Mouse (Mus musculus) liver, adult 2 months (tissue): ENCODE results near the gene Unc119b.

ENCODE experiments used
- CTCF ChIP-seq: fragments of 200-500 bp; IDR thresholded peaks from 2 replicates; pipeline ENCODE4 v1.5.1; 2011; ENCODE audit warnings: low read depth, low read length, control low read depth
- POLR2A ChIP-seq: fragments of 200-500 bp; IDR thresholded peaks from 2 replicates; pipeline ENCODE4 v1.6.1; 2011; ENCODE audit warnings: low read length, control low read depth; ENCODE audit not compliant: insufficient read depth; ENCODE audit errors: extremely low read depth

GRCm38 (mm10) chr5:115156933-115157589 lies 22.3 kb upstream of the Unc119b start:
- no peak for TF ChIP-seq CTCF
- TF ChIP-seq POLR2A, result no peak
